Mouse (Mus musculus): ENCODE measurements around the gene Tlk2. TPM values are rescaled to one million over a fixed set of nuclear protein-coding genes. Genes with fewer than 3 reads are reported as not detected.

The Tlk2 gene
- 10.5 and 12.0 TPM in 2 replicates for polyA plus RNA-seq (2021; fragmentation: Nextera tagmentation)
- long read RNA-seq, experiment 1, transcript Tlk2-204 (22 exons, 3,699 nt) = major isoform, 15 of 44 reads
- long read RNA-seq, experiment 1, partial matches to known transcripts = 10 of 44 reads
- long read RNA-seq, experiment 1, other reads (novel, unspliced or antisense) = 17 of 44 reads
- long read RNA-seq, experiment 2, partial matches to known transcripts = 14 of 15 reads
- long read RNA-seq, experiment 2, other reads (novel, unspliced or antisense) = 1 of 15 reads

GRCm38 (mm10) chr11:105178516-105178915 lies at the start of gene Tlk2:
Gene Tlk2, plus strand, starts transcription at chr11:105178807.

GRCm38 (mm10) chr11:105146593-105146992 lies 32.0 kb upstream of the Tlk2 start, which contains the start of gene Gm10842:
Gene Gm10842, plus strand, starts transcription at chr11:105146893.

GRCm38 (mm10) chr11:105292124-105293071 lies 113.8 kb downstream of the Tlk2 start, which contains the start of gene Mrc2:
Gene Mrc2, plus strand, starts transcription at chr11:105292643.

Other genes with a start within 250 kb of the Tlk2 start
- gene Efcab3, start 115.2 kb upstream of the Tlk2 start, polyA plus RNA-seq (2021; fragmentation: Nextera tagmentation) = not detected in 2 replicates
- gene Mettl2, start 52.4 kb upstream of the Tlk2 start, polyA plus RNA-seq (2021; fragmentation: Nextera tagmentation) = 14.2 and 14.6 TPM in 2 replicates
- gene Gm10842, start 31.9 kb upstream of the Tlk2 start, polyA plus RNA-seq (2021; fragmentation: Nextera tagmentation) = not detected in 2 replicates
- 1.7 and 2.6 TPM in 2 replicates for gene Mrc2, start 113.8 kb downstream of the Tlk2 start, polyA plus RNA-seq (2021; fragmentation: Nextera tagmentation)

Measured in left cerebral cortex, adult 6 months (tissue).